In the genomic region with DNA sequence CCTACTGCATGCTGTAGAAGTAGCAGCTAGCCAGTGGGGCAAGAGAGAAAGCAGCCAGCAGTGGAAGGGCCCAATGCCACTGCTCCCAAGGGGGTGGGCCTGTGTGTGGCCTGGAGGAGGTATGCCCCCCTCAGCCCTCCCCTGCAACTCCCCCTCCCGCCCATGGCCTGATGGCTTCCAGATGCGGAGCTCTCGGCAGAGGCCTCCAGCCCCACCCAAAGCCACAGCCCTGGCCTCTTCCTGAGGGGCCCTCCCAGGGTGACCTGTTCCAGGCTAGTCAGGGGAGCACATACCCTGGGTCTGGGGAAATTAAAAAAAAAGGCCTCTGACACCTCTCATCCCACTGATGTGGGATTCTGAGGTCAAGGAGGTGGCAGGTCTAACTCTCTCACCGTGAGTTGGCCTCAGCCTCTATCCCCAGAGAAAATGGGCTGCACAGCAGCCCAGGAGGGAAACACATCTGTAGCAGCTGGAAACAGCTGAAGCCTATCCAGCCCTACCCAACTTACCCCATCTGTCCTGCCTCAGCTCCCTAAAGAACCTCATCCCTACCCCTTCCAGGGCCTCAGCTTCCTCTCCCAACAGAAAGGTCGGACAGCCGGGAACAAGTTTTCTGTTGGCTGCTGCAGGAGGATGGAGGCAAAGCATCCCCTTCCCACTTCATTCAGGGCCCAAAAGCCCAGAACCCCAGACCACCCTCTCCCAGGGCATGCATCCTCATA, we compare ENCODE assay signal across 8 mouse cellular contexts. TPM values are rescaled to one million over a fixed set of nuclear protein-coding genes. Genes with fewer than 3 reads are reported as not detected.
A peak's percentile ranks its signal among the peaks of the same experiment; 100 is the strongest.
DNase-seq lines count a peak whose midpoint lies in the region; ATAC-seq and TF ChIP-seq lines count a peak whose summit lies in the region.

No protein-coding gene starts in this region.

- no peak for TF ChIP-seq RAD21 in CH12.LX (IDR thresholded peaks at IDR 0.05; ENCODE audit: low read depth, low read length)

- TF ChIP-seq CTCF in CH12.LX (conservative IDR thresholded peaks at IDR 0.05 in 1 of 2, IDR thresholded peaks at IDR 0.05 in 1 of 2; ENCODE audit: low read depth in 2 of 2, low read length in 2 of 2): no peak

- peak overlapping the region; percentile 18; the same call in 1 of the 2 replicates for H3K4me3 ChIP-seq in forebrain, embryonic 10.5 days
- H3K4me3 ChIP-seq in forebrain, embryonic 14.5 days (ENCODE audit: low read depth, low read length): no peak overlapping the region
- no peak overlapping the region for H3K4me3 ChIP-seq in CH12.LX (replicated peaks in 1 of 3; ENCODE audit: low read depth in 2 of 3, low read length in 2 of 3, poor library complexity in 1 of 3)
- no peak overlapping the region for H3K4me3 ChIP-seq in intestine, embryonic 15.5 days (replicated peaks)
- no peak overlapping the region for H3K4me3 ChIP-seq in neural tube, embryonic 15.5 days (replicated peaks)

- no peaks in the 10 kb centered on the region; the same call in 1 of the 2 replicates for H3K9me3 ChIP-seq in forebrain, embryonic 10.5 days
- H3K9me3 ChIP-seq in forebrain, embryonic 14.5 days (replicated peaks; ENCODE audit: control insufficient read depth, low read length): no peaks in the 10 kb centered on the region
- peaks cover 4% of the 10 kb centered on the region for H3K9me3 ChIP-seq in CH12.LX (replicated peaks; ENCODE audit: low read length)
- no peaks in the 10 kb centered on the region for H3K9me3 ChIP-seq in intestine, embryonic 15.5 days
- H3K9me3 ChIP-seq in neural tube, embryonic 15.5 days (replicated peaks): no peaks in the 10 kb centered on the region

- no peak for ATAC-seq in forebrain, embryonic 14.5 days
- ATAC-seq in intestine, embryonic 15.5 days: peak; percentile 58
- no peak for ATAC-seq in neural tube, embryonic 15.5 days (ENCODE audit: low FRiP score)

- H3K79me2 ChIP-seq in CH12.LX (replicated peaks; ENCODE audit: control insufficient read depth, extremely low read depth, insufficient read depth, poor library complexity, severe bottlenecking): peaks cover 22% of the 10 kb centered on the region

- TF ChIP-seq EP300 in CH12.LX (IDR thresholded peaks at IDR 0.05; ENCODE audit: low read length): 0 out of 2 replicates have a peak, but pooled peaks have one; percentile 46

- H3K4me2 ChIP-seq in forebrain, embryonic 14.5 days (ENCODE audit: low read length): no peak overlapping the region
- peak overlapping the region; percentile 45 for H3K4me2 ChIP-seq in CH12.LX (ENCODE audit: insufficient read depth, low read depth, poor library complexity, severe bottlenecking)
- peak overlapping the region; percentile 46 for H3K4me2 ChIP-seq in intestine, embryonic 15.5 days (replicated peaks)
- H3K4me2 ChIP-seq in neural tube, embryonic 15.5 days: no peak overlapping the region

- peak; percentile 40 for DNase-seq in forebrain, embryonic 10.5 days (ENCODE audit: extremely low spot score, low spot score)
- no peak for DNase-seq in forebrain, embryonic 14.5 days (ENCODE audit: low spot score)
- DNase-seq in CH12.LX (ENCODE audit: extremely low read depth): peak; percentile 71
- peak; percentile 42 for DNase-seq in gastrocnemius, postnatal 10 days
- no peak for DNase-seq in layer of hippocampus, adult 18-20 months (ENCODE audit: low spot score in 2 of 2)
- no peak for DNase-seq in layer of hippocampus, postnatal 14 days (ENCODE audit: low spot score in 2 of 2)

- dilution Hi-C loops in CH12.LX (cut with MboI; ENCODE audit: extremely low pct_ligation_motif_present, extremely low pct_unique_long_range_greater_than_20kb, low sequenced_read_pairs): no loop called here

- no peak for TF ChIP-seq POLR2A in CH12.LX (IDR thresholded peaks at IDR 0.05; ENCODE audit: low read depth, low read length)

- H3K36me3 ChIP-seq in forebrain, embryonic 10.5 days (replicated peaks): peaks cover 71% of the 10 kb centered on the region
- peaks cover 30% of the 10 kb centered on the region for H3K36me3 ChIP-seq in forebrain, embryonic 14.5 days (ENCODE audit: control insufficient read depth, insufficient read depth, low read length)
- H3K36me3 ChIP-seq in CH12.LX (replicated peaks in 1 of 2; ENCODE audit: control insufficient read depth in 1 of 2, insufficient read depth in 1 of 2, low read length in 1 of 2): peaks cover 23 to 66% of the 10 kb centered on the region in 2 experiments
- H3K36me3 ChIP-seq in intestine, embryonic 15.5 days: 0 out of 2 replicates have a peak, but pooled peaks cover 7% of the 10 kb centered on the region
- H3K36me3 ChIP-seq in neural tube, embryonic 15.5 days: peaks cover 22% of the 10 kb centered on the region

- H3K4me1 ChIP-seq in forebrain, embryonic 10.5 days: peaks cover 43% of the 10 kb centered on the region
- peaks cover 13% of the 10 kb centered on the region; the same call in 1 of the 2 replicates for H3K4me1 ChIP-seq in forebrain, embryonic 14.5 days (ENCODE audit: control insufficient read depth, insufficient read depth, low read length)
- H3K4me1 ChIP-seq in CH12.LX (ENCODE audit: control insufficient read depth in 1 of 2, insufficient read depth in 2 of 2): peaks cover 29 to 86% of the 10 kb centered on the region in 2 experiments
- H3K4me1 ChIP-seq in intestine, embryonic 15.5 days (replicated peaks): peaks cover 49% of the 10 kb centered on the region
- peaks cover 26% of the 10 kb centered on the region for H3K4me1 ChIP-seq in neural tube, embryonic 15.5 days

- H3K27me3 ChIP-seq in forebrain, embryonic 10.5 days (ENCODE audit: poor library complexity, severe bottlenecking): no peaks in the 10 kb centered on the region
- H3K27me3 ChIP-seq in forebrain, embryonic 14.5 days (replicated peaks; ENCODE audit: control insufficient read depth, insufficient read depth, low read length): no peaks in the 10 kb centered on the region
- H3K27me3 ChIP-seq in CH12.LX (replicated peaks): no peaks in the 10 kb centered on the region
- no peaks in the 10 kb centered on the region for H3K27me3 ChIP-seq in intestine, embryonic 15.5 days (replicated peaks)
- H3K27me3 ChIP-seq in neural tube, embryonic 15.5 days (replicated peaks): no peaks in the 10 kb centered on the region

- in situ Hi-C loops in CH12.LX (cut with MboI; ENCODE audit: low pct_ligation_motif_present, low pct_unique_long_range_greater_than_20kb, low sequenced_read_pairs): no loop called here

- WGBS in forebrain, embryonic 10.5 days: 60% methylated on average over 6 of the region's 6 CpGs
- 70% methylated on average over 6 of the region's 6 CpGs for WGBS in forebrain, embryonic 14.5 days
- 13% methylated on average over 6 of the region's 6 CpGs for WGBS in intestine, embryonic 15.5 days
- WGBS in neural tube, embryonic 15.5 days: 62% methylated on average over 6 of the region's 6 CpGs

- H3K9ac ChIP-seq in forebrain, embryonic 14.5 days (ENCODE audit: low read length): no peak overlapping the region; the same call in 1 of the 2 replicates
- peak overlapping the region; percentile 11 for H3K9ac ChIP-seq in CH12.LX (ENCODE audit: insufficient read depth, low read depth)
- H3K9ac ChIP-seq in intestine, embryonic 15.5 days: peak overlapping the region; percentile 40
- H3K9ac ChIP-seq in neural tube, embryonic 15.5 days (replicated peaks): no peak overlapping the region; the same call in 1 of the 2 replicates

- peak overlapping the region; percentile 57 for H3K27ac ChIP-seq in forebrain, embryonic 10.5 days
- no peak overlapping the region for H3K27ac ChIP-seq in forebrain, embryonic 14.5 days (ENCODE audit: low read depth, low read length)
- peak overlapping the region; percentile 33 for H3K27ac ChIP-seq in CH12.LX (ENCODE audit: insufficient read depth, low read depth)
- H3K27ac ChIP-seq in intestine, embryonic 15.5 days: peak overlapping the region; percentile 90
- peak overlapping the region; percentile 47; the same call in 1 of the 2 replicates for H3K27ac ChIP-seq in neural tube, embryonic 15.5 days (replicated peaks)

TF ChIP-seq in CH12.LX, 34 proteins besides CTCF, POLR2A, EP300 and RAD21 (continues in another document):
- no peak for TF ChIP-seq PAX5 (IDR thresholded peaks at IDR 0.05; ENCODE audit: low read length)

RNA-seq across cellular contexts. Expression of a gene that starts 6.7 kb away (rescaled TPM):
- 32.0 and 37.5 TPM in 2 replicates for polyA plus RNA-seq in forebrain, embryonic 10.5 days (2016; fragmentation: Nextera tagmentation; extraction: Ambion mirVana)
- 9.1 and 12.0 TPM in 2 replicates for polyA plus RNA-seq in forebrain, embryonic 14.5 days (2014; fragmentation: Nextera tagmentation; extraction: Ambion mirVana)
- total RNA-seq in CH12.LX (2012; rRNA removed) (23.5 and 27.5 TPM in 2 replicates), CH12.LX (2014; rRNA removed) (24.0 and 25.0 TPM in 2 replicates)
- polyA plus RNA-seq in CH12.LX (2012; ENCODE audit: insufficient read length, low read depth): 43.3 and 46.6 TPM in 2 replicates
- total RNA-seq in gastrocnemius, postnatal 10 days (2021): 1 to 10 TPM; 6.6 to 6.9 TPM
- polyA plus RNA-seq in intestine, embryonic 15.5 days (2015; fragmentation: Nextera tagmentation; extraction: Ambion mirVana): 27.9 and 28.8 TPM in 2 replicates
- polyA plus RNA-seq in neural tube, embryonic 15.5 days (2015; fragmentation: Nextera tagmentation; extraction: Ambion mirVana): 8.6 and 12.3 TPM in 2 replicates
- total RNA-seq in layer of hippocampus, adult 18-20 months (2021): 1 to 10 TPM; 5.3 TPM
- 1 to 10 TPM; 3.2 to 4.5 TPM for total RNA-seq in layer of hippocampus, postnatal 14 days (2021)

RNA-seq across cellular contexts. Expression of a gene that starts 11.4 kb away (rescaled TPM):
- polyA plus RNA-seq in forebrain, embryonic 10.5 days (2016; fragmentation: Nextera tagmentation; extraction: Ambion mirVana): 23.8 and 29.4 TPM in 2 replicates
- 34.0 and 34.1 TPM in 2 replicates for polyA plus RNA-seq in forebrain, embryonic 14.5 days (2014; fragmentation: Nextera tagmentation; extraction: Ambion mirVana)
- total RNA-seq in CH12.LX (2012; rRNA removed) (44.6 and 60.3 TPM in 2 replicates), CH12.LX (2014; rRNA removed) (62.7 and 88.8 TPM in 2 replicates)
- polyA plus RNA-seq in CH12.LX (2012; ENCODE audit: insufficient read length, low read depth): 71.3 and 77.9 TPM in 2 replicates
- 1,000 to 10,000 TPM; 1,275 to 1,445 TPM for total RNA-seq in gastrocnemius, postnatal 10 days (2021)
- polyA plus RNA-seq in intestine, embryonic 15.5 days (2015; fragmentation: Nextera tagmentation; extraction: Ambion mirVana): 7.7 and 11.5 TPM in 2 replicates
- polyA plus RNA-seq in neural tube, embryonic 15.5 days (2015; fragmentation: Nextera tagmentation; extraction: Ambion mirVana): 22.4 and 26.3 TPM in 2 replicates
- total RNA-seq in layer of hippocampus, adult 18-20 months (2021): 10 to 100 TPM; 10.0 to 10.3 TPM
- 10 to 100 TPM; 24.0 to 24.2 TPM for total RNA-seq in layer of hippocampus, postnatal 14 days (2021)

RNA-seq across cellular contexts. Expression of a gene that starts 41.5 kb away (rescaled TPM):
- 22.5 and 23.2 TPM in 2 replicates for polyA plus RNA-seq in forebrain, embryonic 10.5 days (2016; fragmentation: Nextera tagmentation; extraction: Ambion mirVana)
- polyA plus RNA-seq in forebrain, embryonic 14.5 days (2014; fragmentation: Nextera tagmentation; extraction: Ambion mirVana): 9.0 and 10.0 TPM in 2 replicates
- total RNA-seq in CH12.LX (2012; rRNA removed): 2.1 and 2.5 TPM in 2 replicates
- 0.39 and 0.59 TPM in 2 replicates for total RNA-seq in CH12.LX (2014; rRNA removed)
- 3.2 and 3.3 TPM in 2 replicates for polyA plus RNA-seq in CH12.LX (2012; ENCODE audit: insufficient read length, low read depth)
- 10 to 100 TPM; 22.2 to 32.3 TPM for total RNA-seq in gastrocnemius, postnatal 10 days (2021)
- 21.4 and 23.5 TPM in 2 replicates for polyA plus RNA-seq in intestine, embryonic 15.5 days (2015; fragmentation: Nextera tagmentation; extraction: Ambion mirVana)
- polyA plus RNA-seq in neural tube, embryonic 15.5 days (2015; fragmentation: Nextera tagmentation; extraction: Ambion mirVana): 17.2 and 18.7 TPM in 2 replicates
- 10 to 100 TPM in 1 of 2 experiments, 1 to 10 TPM in 1; 9.8 to 15.4 TPM for total RNA-seq in layer of hippocampus, adult 18-20 months (2021)
- 10 to 100 TPM; 19.8 to 30.5 TPM for total RNA-seq in layer of hippocampus, postnatal 14 days (2021)

Comparison
In these comparisons a context has a peak if more than half of its experiments do, and no peak if none do; other contexts are left out.
1. DNase-seq: peak in forebrain, embryonic 10.5 days (single experiment), CH12.LX (single experiment) and gastrocnemius, postnatal 10 days (single experiment); none in forebrain, embryonic 14.5 days (single experiment), layer of hippocampus, adult 18-20 months (0 of 2) and layer of hippocampus, postnatal 14 days (0 of 2).
2. H3K4me2 ChIP-seq: peak in CH12.LX (single experiment) and intestine, embryonic 15.5 days (single experiment); none in forebrain, embryonic 14.5 days (single experiment) and neural tube, embryonic 15.5 days (single experiment).
3. H3K9ac ChIP-seq: peak in CH12.LX (single experiment) and intestine, embryonic 15.5 days (single experiment); none in forebrain, embryonic 14.5 days (single experiment) and neural tube, embryonic 15.5 days (single experiment).